Mouse (Mus musculus) MEL (cell line): ENCODE measurements around the gene Cdk4. TPM values are rescaled to one million over a fixed set of nuclear protein-coding genes. Genes with fewer than 3 reads are reported as not detected.
A peak's percentile ranks its signal among the peaks of the same experiment; 100 is the strongest.

Experiments used
- DNase-seq: peaks from one replicate; pipeline ENCODE4 v3.0.0; 2011; ENCODE audit warnings: low read depth, low spot score
- H3K27ac ChIP-seq: 2 replicates; pipeline ENCODE4 v1.5.1; 2012; ENCODE audit warnings: low read depth, mild to moderate bottlenecking, control low read depth, low read length, moderate library complexity; ENCODE audit not compliant: control insufficient read depth
- H3K27me3 ChIP-seq, 2 experiments: fragments of 150-350 bp in 1 of 2; sonication (generic) in 1 of 2; 2 replicates each; pipeline ENCODE4 v1.6.1; 2012; ENCODE audit warnings: low read length in 2 of 2, mild to moderate bottlenecking in 2 of 2, improper control_type of control experiment in 1 of 2, moderate library complexity in 1 of 2; ENCODE audit not compliant: insufficient read depth in 2 of 2, control insufficient read depth in 1 of 2
- H3K36me3 ChIP-seq, 2 experiments: 2 replicates each; pipeline ENCODE4 v1.6.1; 2012 to 2014; ENCODE audit warnings: low read length in 2 of 2, improper control_type of control experiment in 1 of 2, inconsistent platforms in 1 of 2, mild to moderate bottlenecking in 1 of 2; ENCODE audit not compliant: insufficient read depth in 2 of 2, control insufficient read depth in 1 of 2
- H3K4me1 ChIP-seq, 2 experiments: fragments of 150-350 bp in 1 of 2; sonication (generic) in 1 of 2; 2 replicates each; pipeline ENCODE4 v1.6.1; 2012; ENCODE audit warnings: low read length in 2 of 2, improper control_type of control experiment in 1 of 2, mild to moderate bottlenecking in 1 of 2; ENCODE audit not compliant: insufficient read depth in 2 of 2, control insufficient read depth in 1 of 2
- H3K4me3 ChIP-seq, 2 experiments: fragments of 150-350 bp in 1 of 2; sonication (generic) in 1 of 2; 2 replicates each; pipeline ENCODE4 v1.5.1; 2012; ENCODE audit warnings: low read depth in 2 of 2, low read length in 2 of 2, mild to moderate bottlenecking in 2 of 2, moderate library complexity in 2 of 2, control low read depth in 1 of 2, improper control_type of control experiment in 1 of 2; ENCODE audit not compliant: control insufficient read depth in 1 of 2, insufficient read depth in 1 of 2
- H3K79me2 ChIP-seq: 2 replicates; pipeline ENCODE4 v1.6.1; 2012; ENCODE audit warnings: mild to moderate bottlenecking, low read length, moderate library complexity; ENCODE audit not compliant: control insufficient read depth, poor library complexity, insufficient read depth
- H3K9ac ChIP-seq: 2 replicates; pipeline ENCODE4 v1.6.1; 2012; ENCODE audit warnings: low read depth, mild to moderate bottlenecking, control low read depth, low read length, moderate library complexity; ENCODE audit not compliant: control insufficient read depth, poor library complexity, severe bottlenecking
- H3K9me3 ChIP-seq: fragments of 150-350 bp; sonication (generic); replicated peaks from 2 replicates; pipeline ENCODE4 v1.6.1; 2012; ENCODE audit warnings: mild to moderate bottlenecking, low read length, improper control_type of control experiment, moderate library complexity; ENCODE audit not compliant: insufficient read depth
- CTCF ChIP-seq, 3 experiments: IDR thresholded peaks in 2 of 3; conservative IDR thresholded peaks in 1 of 3; 2 replicates each; pipeline ENCODE4 v1.5.1; 2011 to 2012; ENCODE audit warnings: low read length in 3 of 3, low read depth in 2 of 3, mild to moderate bottlenecking in 2 of 3, improper control_type of control experiment in 1 of 3, inconsistent platforms in 1 of 3, mixed read lengths in 1 of 3, moderate library complexity in 1 of 3; ENCODE audit not compliant: control insufficient read depth in 1 of 3, insufficient read depth in 1 of 3, poor library complexity in 1 of 3, severe bottlenecking in 1 of 3
- ETS1 ChIP-seq: IDR thresholded peaks from 2 replicates; pipeline ENCODE4 v1.6.1; 2012; ENCODE audit warnings: low read depth, mild to moderate bottlenecking, inconsistent platforms, low read length, improper control_type of control experiment, moderate library complexity
- GABPA ChIP-seq: IDR thresholded peaks from 2 replicates; pipeline ENCODE4 v1.6.1; 2012; ENCODE audit warnings: low read depth, mild to moderate bottlenecking, inconsistent platforms, low read length, improper control_type of control experiment, moderate library complexity
- KAT2A ChIP-seq: conservative IDR thresholded peaks from 2 replicates; pipeline ENCODE4 v1.6.1; 2012; ENCODE audit warnings: low read depth, low read length, improper control_type of control experiment, inconsistent platforms
- MAZ ChIP-seq: IDR thresholded peaks from 2 replicates; pipeline ENCODE4 v1.6.1; 2012; ENCODE audit warnings: low read depth, mild to moderate bottlenecking, inconsistent platforms, low read length, improper control_type of control experiment
- MXI1 ChIP-seq: IDR thresholded peaks from 2 replicates; pipeline ENCODE4 v1.6.1; 2011; ENCODE audit warnings: mild to moderate bottlenecking, low read depth, low read length, improper control_type of control experiment
- NELFE ChIP-seq: IDR thresholded peaks from 2 replicates; pipeline ENCODE4 v1.6.1; 2011; ENCODE audit warnings: low read depth, low read length, improper control_type of control experiment
- POLR2AphosphoS2 ChIP-seq: IDR thresholded peaks from 2 replicates; pipeline ENCODE4 v1.6.1; 2011; ENCODE audit warnings: low read length, improper control_type of control experiment
- RAD21 ChIP-seq: IDR thresholded peaks from 2 replicates; pipeline ENCODE4 v1.6.1; 2011; ENCODE audit warnings: mild to moderate bottlenecking, low read depth, low read length, improper control_type of control experiment
- RCOR1 ChIP-seq: IDR thresholded peaks from 2 replicates; pipeline ENCODE4 v1.6.1; 2012; ENCODE audit warnings: low read depth, mild to moderate bottlenecking, inconsistent platforms, low read length, improper control_type of control experiment
- ZC3H11A ChIP-seq: IDR thresholded peaks from 2 replicates; pipeline ENCODE4 v1.6.1; 2012; ENCODE audit warnings: low read depth, mild to moderate bottlenecking, inconsistent platforms, low read length, improper control_type of control experiment
- ZNF384 ChIP-seq: IDR thresholded peaks from 2 replicates; pipeline ENCODE4 v1.6.1; 2012; ENCODE audit warnings: low read depth, mild to moderate bottlenecking, inconsistent platforms, low read length, improper control_type of control experiment
- polyA plus RNA-seq, 2 experiments: library from polyadenylated mRNA; stranded (reverse) in 1 of 2; unstranded in 1 of 2; fragments of >175 nt in 1 of 2; fragments of >200 nt in 1 of 2; gene quantifications; 2 replicates each; pipeline versions ENCODE4 v1.2.1 to v1.2.4; 2012; ENCODE audit warnings: low replicate concordance in 2 of 2, low read depth in 1 of 2; ENCODE audit not compliant: insufficient read length in 2 of 2, insufficient read depth in 1 of 2, missing spikeins in 1 of 2
- total RNA-seq: library from RNA; depleted of rRNA; stranded (reverse); fragments of 300-350 nt; gene quantifications from 2 replicates; pipeline ENCODE4 v1.2.3, GENCODE M21; 2012

Gene Cdk4
- total and polyA plus RNA-seq, 3 experiments, result 443 to 1,325 (median 843) TPM

DNA sequence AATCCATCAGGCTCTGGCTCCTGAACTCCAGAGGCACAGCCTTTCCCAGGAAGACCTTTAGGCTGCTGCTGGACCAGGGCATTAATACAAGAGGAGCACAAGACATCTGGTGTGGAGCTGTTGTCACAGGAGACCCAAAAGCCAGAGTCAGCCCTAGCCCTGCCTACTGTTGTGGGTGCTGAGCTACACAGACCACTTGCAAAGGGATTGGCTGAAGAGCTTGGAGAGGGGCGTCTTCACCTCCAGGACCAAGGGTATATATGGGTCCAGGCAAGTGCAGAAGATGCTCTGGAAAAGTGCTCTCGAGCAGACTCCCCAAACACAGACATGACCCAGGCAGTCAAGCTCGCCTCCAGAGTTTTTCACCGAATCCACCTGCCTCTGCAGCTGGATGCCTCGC, 15.4 kb upstream of the Cdk4 start, which contains the start of gene Cyp27b1:
Gene Cyp27b1, plus strand, starts transcription at position 297 of the 400 bp plus-strand sequence.
- TF ChIP-seq POLR2AphosphoS2 (0 out of 2 replicates have a peak, but pooled peaks have one; percentile 32), MXI1 (no peak), RCOR1 (no peak)
- TF ChIP-seq, all 39 proteins: peak for 1
- Histone ChIP-seq H3K27ac (no peak within 1 kb of the TSS), H3K79me2 (no peaks in the 10 kb centered on the region), H3K36me3 (peaks cover 0 to 5% of the 10 kb centered on the region in 2 experiments; a peak in 2 of 4 replicates), H3K4me1 (peaks cover 2 to 5% of the 10 kb centered on the region in 2 experiments), H3K4me3 (no peak within 1 kb of the TSS), H3K9ac (no peak within 1 kb of the TSS), H3K27me3 (no peaks in the 10 kb centered on the region), H3K9me3 (no peaks in the 10 kb centered on the region)
- no peak for DNase-seq

DNA sequence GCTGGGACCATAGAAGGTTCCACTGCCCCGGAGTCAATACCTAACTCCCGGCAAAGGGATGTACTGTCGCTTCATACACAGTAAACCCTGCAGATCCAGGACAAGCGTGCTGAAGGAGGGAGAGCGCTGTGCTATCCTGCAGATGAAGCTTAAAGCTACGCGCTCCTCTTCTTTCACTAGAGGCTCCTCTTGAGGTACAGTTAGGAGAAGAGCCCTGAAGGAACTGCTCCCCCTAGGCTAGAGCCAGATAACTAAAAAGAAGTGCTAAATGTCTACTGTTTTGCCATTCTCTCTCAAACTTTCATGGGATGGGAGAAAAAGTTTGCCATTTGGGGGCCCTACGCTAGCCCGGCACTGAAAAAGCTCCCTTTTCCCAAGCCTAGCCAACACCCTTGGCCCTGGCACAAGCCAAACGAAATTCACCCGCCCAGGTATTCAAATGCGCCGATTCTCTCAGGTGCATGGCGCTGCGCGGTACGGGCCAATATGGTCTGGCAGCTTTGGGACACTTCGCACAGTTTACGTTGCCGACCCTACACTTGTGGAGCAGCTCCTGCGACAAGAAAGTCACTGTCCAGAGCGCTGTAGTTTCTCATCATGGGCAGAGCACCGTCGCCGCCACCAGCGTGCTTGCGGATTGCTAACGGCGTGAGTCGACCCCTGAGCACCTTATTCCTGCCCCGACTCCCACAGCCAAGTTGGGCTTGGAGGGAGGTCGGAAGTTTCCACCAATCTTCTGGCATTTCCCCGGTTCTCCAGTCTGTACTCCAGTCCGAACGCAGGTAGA, 14.5 kb upstream of the Cdk4 start:
- H3K4me3 ChIP-seq, result no peak overlapping the region
- H3K36me3 ChIP-seq, result peaks cover 0 to 5% of the 10 kb centered on the region in 2 experiments; a peak in 2 of 4 replicates
- peaks cover 2 to 5% of the 10 kb centered on the region in 2 experiments for H3K4me1 ChIP-seq
- TF ChIP-seq GABPA (no peak), NELFE (no peak), KAT2A (no peak)
- TF ChIP-seq, all 39 proteins: peak for 0
- Histone ChIP-seq H3K27me3 (no peaks in the 10 kb centered on the region), H3K9me3 (no peaks in the 10 kb centered on the region), H3K9ac (no peak overlapping the region), H3K79me2 (no peaks in the 10 kb centered on the region), H3K27ac (no peak overlapping the region)
- no peak for DNase-seq

DNA sequence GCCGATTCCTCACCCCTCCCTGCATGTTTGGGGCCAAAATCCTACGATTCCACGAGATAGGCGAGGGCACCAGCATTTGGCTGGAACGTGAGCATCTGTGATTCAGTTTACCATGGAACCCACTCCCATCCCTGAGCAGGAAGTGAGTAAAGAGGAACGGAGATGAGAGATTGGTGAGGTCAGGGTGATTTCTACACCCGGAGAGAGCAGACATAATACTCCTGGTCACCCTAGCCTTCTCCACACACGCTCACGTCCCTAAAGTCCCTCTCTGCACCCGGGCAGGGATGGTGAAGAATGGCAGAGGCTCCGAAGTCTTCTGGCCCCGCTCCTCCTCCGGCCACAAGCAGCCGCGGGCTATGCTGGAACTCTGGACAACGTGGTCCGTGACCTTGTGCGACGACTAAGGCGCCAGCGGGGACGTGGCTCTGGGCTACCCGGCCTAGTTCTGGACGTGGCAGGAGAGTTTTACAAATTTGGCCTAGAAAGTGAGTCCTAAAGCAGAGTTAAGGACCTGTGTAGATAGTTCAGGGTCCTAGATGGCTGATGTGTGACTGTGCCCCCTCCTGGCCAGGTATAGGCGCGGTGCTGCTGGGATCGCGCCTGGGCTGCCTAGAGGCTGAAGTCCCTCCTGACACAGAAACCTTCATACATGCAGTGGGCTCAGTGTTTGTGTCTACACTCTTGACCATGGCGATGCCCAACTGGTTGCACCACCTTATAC, 13.8 kb upstream of the Cdk4 start:
- TF ChIP-seq POLR2AphosphoS2 (no peak), ZC3H11A (no peak), CTCF (IDR thresholded peaks at IDR 0.05 in 2 of 3, conservative IDR thresholded peaks at IDR 0.05 in 1 of 3; ENCODE audit: control insufficient read depth in 1 of 3, insufficient read depth in 1 of 3, low read depth in 2 of 3, low read length in 3 of 3, poor library complexity in 1 of 3, severe bottlenecking in 1 of 3) (peak in 1 of 3 experiments; percentile 21; a peak in 1 of 6 replicates), RAD21 (no peak), ZNF384 (no peak), ETS1 (no peak), MAZ (no peak)
- H3K4me3 ChIP-seq, result no peak overlapping the region

More for the DNA sequence above, 13.8 kb upstream of the Cdk4 start:
- H3K9me3 ChIP-seq, result no peaks in the 10 kb centered on the region
- no peak overlapping the region for H3K27ac ChIP-seq
- H3K9ac ChIP-seq, result no peak overlapping the region
- peaks cover 0 to 5% of the 10 kb centered on the region in 2 experiments; a peak in 2 of 4 replicates for H3K36me3 ChIP-seq
- H3K4me1 ChIP-seq, result peaks cover 2 to 5% of the 10 kb centered on the region in 2 experiments
- no peak for DNase-seq
- H3K27me3 ChIP-seq, result no peaks in the 10 kb centered on the region
- no peaks in the 10 kb centered on the region for H3K79me2 ChIP-seq
